Mouse (Mus musculus) hematopoietic stem cell, adult 5-6 weeks (primary cell): ENCODE measurements around the gene Cyp4a12b. TPM values are rescaled to one million over a fixed set of nuclear protein-coding genes. Genes with fewer than 3 reads are reported as not detected.
"Not testable (repeated sequence)": the region's sequence is repeated elsewhere in the genome, so short reads cannot be mapped to it uniquely, and the experiment has no call there.

Experiments used
- ATAC-seq, 2 experiments: fragments of 125-278 bp in 1 of 2; replicated peaks in 1 of 2; 2 replicates each; pipeline ENCODE4 v1.8.0; 2016 to 2017; ENCODE audit warnings: inconsistent platforms in 2 of 2, mild to moderate bottlenecking in 2 of 2, moderate number of reproducible peaks in 2 of 2, low read depth in 1 of 2, moderate TSS enrichment in 1 of 2; ENCODE audit not compliant: low FRiP score in 2 of 2, poor library complexity in 2 of 2, severe bottlenecking in 2 of 2, insufficient read depth in 1 of 2, low TSS enrichment in 1 of 2
- total RNA-seq: library from RNA; stranded (forward); fragments of 172-1452, 232-1000 nt; gene quantifications from 2 replicates; pipeline ENCODE4 v1.2.3, GENCODE M21; 2017

Gene Cyp4a12b
- total RNA-seq: not detected in 2 replicates

GRCm38 (mm10) chr4:115411324-115411723, at the start of gene Cyp4a12b:
TSS of gene Cyp4a12b (plus strand) at chr4:115411624.
- not testable (repeated sequence) for ATAC-seq

- not testable (repeated sequence) for ATAC-seq
Observed at GRCm38 (mm10) chr4:115365624-115366023, 45.8 kb upstream of the Cyp4a12b start.

- 0 out of 4 replicates have a peak, but pooled peaks have one; percentile 49 to 56 for ATAC-seq
Observed at GRCm38 (mm10) chr4:115368067-115368466, 43.4 kb upstream of the Cyp4a12b start.

- not testable (repeated sequence) for ATAC-seq
Observed at GRCm38 (mm10) chr4:115396256-115396655, 15.2 kb upstream of the Cyp4a12b start.

GRCm38 (mm10) chr4:115396950-115397349, 14.5 kb upstream of the Cyp4a12b start:
- peak; percentile 32 to 42; a peak in 2 of 4 replicates for ATAC-seq

- ATAC-seq: no peak
Observed at GRCm38 (mm10) chr4:115450577-115451137, 39.2 kb downstream of the Cyp4a12b start.

- ATAC-seq: no peak
Observed at GRCm38 (mm10) chr4:115452304-115452703, 40.9 kb downstream of the Cyp4a12b start, which contains the start of gene Cyp4a30b. TSS of gene Cyp4a30b (plus strand) at chr4:115452604.

- ATAC-seq: not testable (repeated sequence)
Observed at GRCm38 (mm10) chr4:115473585-115473984, 62.2 kb downstream of the Cyp4a12b start.

- peak in 1 of 2 experiments; percentile 45; a peak in 2 of 4 replicates for ATAC-seq
Observed at GRCm38 (mm10) chr4:115476051-115476450, 64.6 kb downstream of the Cyp4a12b start.

- peak; percentile 25 to 53; a peak in 2 of 4 replicates for ATAC-seq
Observed at GRCm38 (mm10) chr4:115481006-115481652, 69.7 kb downstream of the Cyp4a12b start.

Other genes starting within 250 kb of the Cyp4a12b start
- gene Cyp4a29, start 169.5 kb upstream of the Cyp4a12b start, total RNA-seq: not detected in 2 replicates
- not detected in 2 replicates for gene Cyp4a12a, start 112.6 kb upstream of the Cyp4a12b start, total RNA-seq
- not detected in 2 replicates for gene Cyp4a30b, start 41.0 kb downstream of the Cyp4a12b start, total RNA-seq
- gene Cyp4a14, start 84.5 kb downstream of the Cyp4a12b start, total RNA-seq: not detected in 2 replicates
- not detected in 2 replicates for gene Cyp4a10, start 106.6 kb downstream of the Cyp4a12b start, total RNA-seq
- not detected in 2 replicates for gene Cyp4a31, start 152.0 kb downstream of the Cyp4a12b start, total RNA-seq
- gene Cyp4a32, start 189.3 kb downstream of the Cyp4a12b start, total RNA-seq: not detected in 2 replicates
- 0.94 and 1.2 TPM in 2 replicates for gene Cyp4b1, start 236.1 kb downstream of the Cyp4a12b start, total RNA-seq